29 mouse cellular contexts compared by ENCODE assay signal in the genomic region with DNA sequence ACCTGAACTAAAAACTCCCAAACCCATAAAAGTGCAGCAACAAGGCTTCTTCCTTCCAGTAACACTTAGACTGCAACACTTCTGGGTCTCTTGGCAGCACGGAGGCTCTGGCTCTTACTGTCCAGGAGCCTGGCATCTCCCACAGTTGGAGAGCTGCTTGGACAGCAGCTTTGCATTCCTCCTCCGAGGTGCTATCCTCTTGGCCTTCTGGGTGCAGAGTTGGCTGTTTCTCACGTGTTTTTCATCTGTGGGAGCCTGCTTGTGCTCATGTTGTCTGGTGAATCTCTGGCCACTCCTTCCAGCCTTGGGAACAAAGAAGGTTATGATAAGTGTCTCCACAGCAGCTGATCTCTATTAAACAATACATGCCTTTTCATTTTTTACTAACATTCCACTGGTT. TPM values are rescaled to one million over a fixed set of nuclear protein-coding genes. Genes with fewer than 3 reads are reported as not detected.
DNase-seq lines count a peak whose midpoint lies in the region; ATAC-seq and TF ChIP-seq lines count a peak whose summit lies in the region.
"Had no signal": no experiment of that assay in that cellular context is flagged by ENCODE, and none has a peak within 500 bp of the region (broad histone marks: within the 10 kb centered on the region; RNA-seq: fewer than 3 reads in every experiment).

No protein-coding gene starts in this region.

- H3K9ac ChIP-seq in hindbrain, embryonic 12.5 days: no peak overlapping the region
- H3K9ac ChIP-seq: forebrain, embryonic 12.5 days; liver, embryonic 14.5 days; midbrain, embryonic 15.5 days; neural tube, embryonic 15.5 days; stomach, embryonic 15.5 days had no signal

- no peak overlapping the region for H3K4me2 ChIP-seq in hindbrain, embryonic 12.5 days (replicated peaks)
- H3K4me2 ChIP-seq: forebrain, embryonic 12.5 days; midbrain, embryonic 15.5 days; neural tube, embryonic 15.5 days; stomach, embryonic 15.5 days had no signal

- TF ChIP-seq CTCF in lung, adult 2 months (IDR thresholded peaks at IDR 0.05; ENCODE audit: insufficient read depth, low read length): no peak

- peak; percentile 3 for DNase-seq in hindbrain, embryonic 10.5 days (ENCODE audit: low spot score)
- DNase-seq in lung, postnatal 36 days: peak; percentile 1
- DNase-seq in lung, adult 2 months: no peak
- peak; percentile 14 for DNase-seq in urinary bladder, postnatal 14 days (ENCODE audit: low spot score)
- DNase-seq in urinary bladder, adult 18-20 months (ENCODE audit: low spot score in 2 of 2): no peak
- DNase-seq in testis, postnatal 14 days (ENCODE audit: low spot score): peak; percentile 21
- no peak for DNase-seq in B cell, adult 2 months
- DNase-seq: adrenal gland, postnatal 10 days; cerebellum, adult 2 months; cerebellum, postnatal 36 days; gastrocnemius, postnatal 36 days; heart, postnatal 4 days; kidney, postnatal 25 days; layer of hippocampus, postnatal 36 days; right cerebral cortex, adult 18-20 months; right cerebral cortex, postnatal 4 days; thymus, adult 2 months; thymus, postnatal 4 days had no signal

- H3K27ac ChIP-seq in hindbrain, embryonic 10.5 days: no peak overlapping the region
- no peak overlapping the region for H3K27ac ChIP-seq in hindbrain, embryonic 12.5 days
- H3K27ac ChIP-seq: forebrain, embryonic 12.5 days; liver, embryonic 14.5 days; midbrain, embryonic 15.5 days; neural tube, embryonic 15.5 days; stomach, embryonic 15.5 days had no signal

- no peaks in the 10 kb centered on the region for H3K36me3 ChIP-seq in hindbrain, embryonic 10.5 days
- H3K36me3 ChIP-seq in hindbrain, embryonic 12.5 days: no peaks in the 10 kb centered on the region
- H3K36me3 ChIP-seq: forebrain, embryonic 12.5 days; midbrain, embryonic 15.5 days; neural tube, embryonic 15.5 days; stomach, embryonic 15.5 days had no signal

- H3K4me3 ChIP-seq in hindbrain, embryonic 10.5 days: no peak overlapping the region
- H3K4me3 ChIP-seq in hindbrain, embryonic 12.5 days: no peak overlapping the region
- no peak overlapping the region for H3K4me3 ChIP-seq in lung, adult 2 months (replicated peaks; ENCODE audit: extremely low read depth, low read depth, low read length)
- H3K4me3 ChIP-seq: erythroblast, embryonic 14.5 days; forebrain, embryonic 12.5 days; midbrain, embryonic 15.5 days; myocyte; neural tube, embryonic 15.5 days; stomach, embryonic 15.5 days had no signal

- no peak for TF ChIP-seq POLR2A in lung, adult 2 months (IDR thresholded peaks at IDR 0.05; ENCODE audit: borderline replicate concordance, extremely low read depth, low read depth, low read length)

- no peaks in the 10 kb centered on the region for H3K4me1 ChIP-seq in hindbrain, embryonic 10.5 days (replicated peaks)
- no peaks in the 10 kb centered on the region for H3K4me1 ChIP-seq in hindbrain, embryonic 12.5 days
- no peaks in the 10 kb centered on the region for H3K4me1 ChIP-seq in lung, adult 2 months (ENCODE audit: control insufficient read depth, insufficient read depth, low read length)
- H3K4me1 ChIP-seq: forebrain, embryonic 12.5 days; midbrain, embryonic 15.5 days; neural tube, embryonic 15.5 days; stomach, embryonic 15.5 days had no signal

- no peak for ATAC-seq in hindbrain, embryonic 12.5 days (ENCODE audit: low FRiP score)
- ATAC-seq: activated CD4-positive, CD25-positive, alpha-beta regulatory T cell, adult 4 months; hindbrain, embryonic 16.5 days; intestine, embryonic 16.5 days; midbrain, embryonic 15.5 days had no signal

- no peaks in the 10 kb centered on the region for H3K9me3 ChIP-seq in hindbrain, embryonic 10.5 days
- no peaks in the 10 kb centered on the region for H3K9me3 ChIP-seq in hindbrain, embryonic 12.5 days (replicated peaks)
- H3K9me3 ChIP-seq: forebrain, embryonic 12.5 days; midbrain, embryonic 15.5 days; neural tube, embryonic 15.5 days; stomach, embryonic 15.5 days had no signal

- no peaks in the 10 kb centered on the region for H3K27me3 ChIP-seq in hindbrain, embryonic 10.5 days (ENCODE audit: insufficient read depth, poor library complexity, severe bottlenecking)
- H3K27me3 ChIP-seq in hindbrain, embryonic 12.5 days: no peaks in the 10 kb centered on the region
- H3K27me3 ChIP-seq: forebrain, embryonic 12.5 days; midbrain, embryonic 15.5 days; neural tube, embryonic 15.5 days; stomach, embryonic 15.5 days had no signal

- 49% methylated on average over 3 of the region's 3 CpGs for WGBS in hindbrain, embryonic 10.5 days
- WGBS in hindbrain, embryonic 12.5 days: 59% methylated on average over 3 of the region's 3 CpGs
- 27% methylated on average over 3 of the region's 3 CpGs for WGBS in lung, adult 2 months

RNA-seq across cellular contexts. Expression of gene Hey2, which starts 51.2 kb away (rescaled TPM):
- 4.4 and 6.0 TPM in 2 replicates for polyA plus RNA-seq in hindbrain, embryonic 10.5 days (2016; fragmentation: Nextera tagmentation; extraction: Ambion mirVana)
- polyA plus RNA-seq in hindbrain, embryonic 12.5 days (2016; fragmentation: Nextera tagmentation; extraction: Ambion mirVana): 6.7 and 8.1 TPM in 2 replicates
- polyA plus RNA-seq in lung, adult 2 months (2012; rRNA removed): 7.3 and 8.5 TPM in 2 replicates
- polyA plus RNA-seq: activated CD4-positive, CD25-positive, alpha-beta regulatory T cell, adult 4 months had no signal

Comparison
In these comparisons a context has a peak if more than half of its experiments do, and no peak if none do; other contexts are left out.
1. DNase-seq: peak in hindbrain, embryonic 10.5 days (single experiment), lung, postnatal 36 days (single experiment), urinary bladder, postnatal 14 days (single experiment) and testis, postnatal 14 days (single experiment); none in lung, adult 2 months (single experiment), urinary bladder, adult 18-20 months (0 of 2) and B cell, adult 2 months (0 of 2).